Mouse (Mus musculus) embryonic facial prominence, embryonic 11.5 days (tissue): ENCODE data around the gene Scamp3. TPM values are rescaled to one million over a fixed set of nuclear protein-coding genes. Genes with fewer than 3 reads are reported as not detected.

Experiments used
- ATAC-seq: fragments of 200-750 bp; cut with Nextera tagmentation; replicated peaks from 2 replicates; pipeline ENCODE4 v1.8.0; 2017; ENCODE audit warnings: low read depth; ENCODE audit not compliant: insufficient number of reproducible peaks, low FRiP score, low TSS enrichment
- DNase-seq: peaks from one replicate; pipeline ENCODE4 v3.0.0-alpha.2; 2015; ENCODE audit warnings: low spot score
- H3K27ac ChIP-seq: fragments of 300-500 bp; sonication (generic); replicated peaks from 2 replicates; pipeline ENCODE4 v1.5.1; 2014; ENCODE audit warnings: mild to moderate bottlenecking, low read depth, low read length, control low read depth
- H3K27me3 ChIP-seq: fragments of 300-500 bp; sonication (generic); 2 replicates; pipeline ENCODE4 v1.6.1; 2014; ENCODE audit warnings: mild to moderate bottlenecking, low read length, moderate library complexity, mixed read lengths; ENCODE audit not compliant: control insufficient read depth, insufficient read depth
- H3K36me3 ChIP-seq: fragments of 300-500 bp; sonication (generic); replicated peaks from 2 replicates; pipeline ENCODE4 v1.6.1; 2014; ENCODE audit warnings: low read depth, mild to moderate bottlenecking, low read length, moderate library complexity, mixed read lengths; ENCODE audit not compliant: control insufficient read depth, insufficient read depth
- H3K4me1 ChIP-seq: fragments of 300-500 bp; sonication (generic); 2 replicates; pipeline ENCODE4 v1.6.1; 2014; ENCODE audit warnings: low read length, mixed read lengths; ENCODE audit not compliant: control insufficient read depth, insufficient read depth
- H3K4me2 ChIP-seq: fragments of 300-500 bp; sonication (generic); 2 replicates; pipeline ENCODE4 v1.6.1; 2014; ENCODE audit warnings: low read depth, mild to moderate bottlenecking, control low read depth, low read length, moderate library complexity
- H3K4me3 ChIP-seq: fragments of 300-500 bp; sonication (generic); 2 replicates; pipeline ENCODE4 v1.5.1; 2014; ENCODE audit warnings: low read depth, low read length, control low read depth
- H3K9ac ChIP-seq: fragments of 300-500 bp; sonication (generic); replicated peaks from 2 replicates; pipeline ENCODE4 v1.6.1; 2014; ENCODE audit warnings: mild to moderate bottlenecking, control low read depth, low read length
- H3K9me3 ChIP-seq: fragments of 300-500 bp; sonication (generic); replicated peaks from 2 replicates; pipeline ENCODE4 v1.6.1; 2016; ENCODE audit warnings: mild to moderate bottlenecking, low read length, inconsistent platforms, mixed read lengths; ENCODE audit not compliant: control insufficient read depth
- WGBS: fragments of 180-500 bp; shearing (Covaris S2); extraction: QIAGEN DNeasy Blood & Tissue Kit; methylation state at CpG from one replicate; pipeline ENCODE4 v1.1.7; 2014; 5-methylcytosine and 5-hydroxymethylcytosine counted together
- polyA plus RNA-seq: library from polyadenylated mRNA; unstranded; fragments of >200 nt; fragmentation: Nextera tagmentation; extraction: Ambion mirVana; gene quantifications from 2 replicates; pipeline ENCODE4 v1.2.1, GENCODE M21; 2014

Gene Scamp3
- polyA plus RNA-seq, 1 experiment from 2014 or later = 80.5 TPM

GRCm38 (mm10) chr3:89181749-89182500 is 4.7 kb downstream of the Scamp3 start:
- Histone ChIP-seq H3K4me3 (no peak overlapping the region), H3K9ac (no peak overlapping the region), H3K4me1 (peaks cover 9% of the 10 kb centered on the region), H3K27me3 (no peaks in the 10 kb centered on the region), H3K27ac (no peak overlapping the region), H3K9me3 (no peaks in the 10 kb centered on the region), H3K36me3 (peaks cover 10% of the 10 kb centered on the region), H3K4me2 (no peak overlapping the region)
- no peak for DNase-seq
- 94% methylated on average over 27 of the region's 27 CpGs for WGBS
- ATAC-seq = no peak

DNA sequence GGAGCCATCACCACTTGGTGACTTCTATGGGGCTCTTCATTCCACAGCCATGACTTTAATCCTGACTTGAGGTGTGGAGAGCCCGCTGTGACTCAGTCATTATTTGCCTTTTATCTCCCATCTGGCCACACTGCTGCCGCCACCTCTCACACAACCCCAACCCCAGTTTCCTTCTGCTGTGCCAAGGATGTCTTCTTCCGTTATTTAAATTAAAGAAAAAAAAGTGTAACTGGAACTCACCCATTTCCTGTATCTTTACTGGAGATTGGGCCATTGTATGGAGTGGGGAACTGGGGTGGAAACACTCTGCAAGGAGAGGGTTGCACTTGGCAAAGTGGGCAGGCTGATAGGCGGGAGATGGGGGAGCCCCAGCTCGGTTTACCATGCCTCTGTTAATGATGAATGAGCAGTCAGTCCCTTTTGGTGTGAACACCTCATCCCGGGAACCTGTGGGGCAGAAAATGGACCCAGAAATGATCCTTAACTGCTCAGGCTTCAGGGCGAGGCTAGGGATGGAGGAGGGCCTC is 5.3 kb downstream of the Scamp3 start:
- ATAC-seq (no peak), DNase-seq (no peak)
- no peaks in the 10 kb centered on the region for H3K27me3 ChIP-seq
- H3K9me3 ChIP-seq = no peaks in the 10 kb centered on the region
- no peak overlapping the region for H3K4me3 ChIP-seq
- H3K4me1 ChIP-seq = peaks cover 9% of the 10 kb centered on the region
- no peak overlapping the region for H3K27ac ChIP-seq
- peaks cover 10% of the 10 kb centered on the region for H3K36me3 ChIP-seq
- H3K9ac ChIP-seq = no peak overlapping the region
- 56% methylated on average over 7 of the region's 7 CpGs for WGBS
- no peak overlapping the region for H3K4me2 ChIP-seq

- peaks cover 9% of the 10 kb centered on the region for H3K4me1 ChIP-seq
- H3K27me3 ChIP-seq = no peaks in the 10 kb centered on the region
- ATAC-seq = peak; percentile 90
- 6% methylated on average over 39 of the region's 39 CpGs for WGBS
- peak within 1 kb of the TSS; percentile 76 for H3K9ac ChIP-seq
- H3K36me3 ChIP-seq = peaks cover 10% of the 10 kb centered on the region
- H3K4me3 ChIP-seq = peak within 1 kb of the TSS; percentile 53
- peak within 1 kb of the TSS; percentile 36; the same call in 1 of the 2 replicates for H3K27ac ChIP-seq
- H3K4me2 ChIP-seq = peak within 1 kb of the TSS; percentile 86
- DNase-seq = peak; percentile 91
- no peaks in the 10 kb centered on the region for H3K9me3 ChIP-seq
Measured at GRCm38 (mm10) chr3:89183058-89183958, 6.0 kb downstream of the Scamp3 start, which contains the start of gene Fam189b. TSS of gene Fam189b (plus strand) at chr3:89183143.

DNA sequence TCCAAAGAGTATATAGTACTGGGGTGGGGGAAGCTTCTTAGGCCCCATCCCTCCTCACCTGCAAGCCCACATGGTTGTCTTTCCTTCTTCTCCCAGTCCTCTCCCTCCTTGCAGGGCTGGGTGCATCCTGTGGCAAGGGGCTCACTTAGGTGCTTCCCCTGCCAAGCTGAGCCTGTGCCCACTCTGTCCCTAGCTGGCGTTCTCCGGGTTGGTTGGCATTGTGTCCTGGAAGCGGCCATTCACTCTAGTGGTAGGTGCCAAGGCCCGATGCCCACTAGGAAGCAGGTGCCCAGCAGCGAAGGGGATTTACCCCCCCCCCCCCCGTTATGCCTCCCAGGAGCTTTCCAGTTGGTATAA is 6.7 kb downstream of the Scamp3 start:
- DNase-seq = no peak
- Histone ChIP-seq H3K4me3 (peak overlapping the region; percentile 53), H3K27me3 (no peaks in the 10 kb centered on the region), H3K4me2 (peak overlapping the region; percentile 86), H3K9me3 (no peaks in the 10 kb centered on the region), H3K4me1 (peaks cover 7% of the 10 kb centered on the region), H3K9ac (peak overlapping the region; percentile 76), H3K27ac (no peak overlapping the region), H3K36me3 (peaks cover 10% of the 10 kb centered on the region)
- 88% methylated on average over 5 of the region's 6 CpGs for WGBS
- no peak for ATAC-seq

GRCm38 (mm10) chr3:89187197-89187596 is 9.9 kb downstream of the Scamp3 start:
- H3K4me2 ChIP-seq = no peak overlapping the region
- H3K27me3 ChIP-seq = no peaks in the 10 kb centered on the region
- ATAC-seq (no peak), DNase-seq (no peak)
- H3K9me3 ChIP-seq = no peaks in the 10 kb centered on the region
- 32% methylated on average over 23 of the region's 23 CpGs for WGBS
- H3K9ac ChIP-seq = no peak overlapping the region
- peaks cover 7% of the 10 kb centered on the region for H3K4me1 ChIP-seq
- no peak overlapping the region for H3K27ac ChIP-seq
- H3K4me3 ChIP-seq = no peak overlapping the region
- no peaks in the 10 kb centered on the region; the same call in 1 of the 2 replicates for H3K36me3 ChIP-seq

GRCm38 (mm10) chr3:89187690-89188477 is 10.6 kb downstream of the Scamp3 start:
- H3K9ac ChIP-seq = no peak overlapping the region
- no peaks in the 10 kb centered on the region; the same call in 1 of the 2 replicates for H3K36me3 ChIP-seq
- DNase-seq (no peak), ATAC-seq (no peak)
- H3K9me3 ChIP-seq = no peaks in the 10 kb centered on the region
- no peak overlapping the region for H3K4me2 ChIP-seq
- peaks cover 7% of the 10 kb centered on the region for H3K4me1 ChIP-seq
- WGBS = 68% methylated on average over 18 of the region's 18 CpGs
- no peaks in the 10 kb centered on the region for H3K27me3 ChIP-seq
- H3K27ac ChIP-seq = no peak overlapping the region
- H3K4me3 ChIP-seq = no peak overlapping the region

DNA sequence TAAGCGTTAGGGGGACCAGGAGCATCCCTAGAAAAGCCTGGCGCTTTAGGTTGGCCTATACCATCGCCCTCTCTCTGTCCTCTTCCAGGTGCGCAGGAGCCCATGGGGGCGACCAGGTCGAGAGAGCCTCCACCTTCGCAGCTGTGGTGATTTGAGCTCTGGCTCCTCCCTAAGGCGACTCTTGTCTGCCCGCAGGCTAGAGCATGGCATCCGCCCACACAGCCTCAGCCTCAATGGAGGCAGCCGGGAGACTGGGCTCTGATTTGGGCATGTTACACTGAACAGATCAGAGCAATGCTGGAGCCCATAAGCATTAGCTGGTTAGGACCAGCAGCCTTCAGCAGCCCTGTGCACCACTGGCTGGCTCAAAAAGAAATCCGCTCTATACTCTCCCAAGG is 11.2 kb downstream of the Scamp3 start:
- Histone ChIP-seq H3K4me2 (no peak overlapping the region), H3K27me3 (no peaks in the 10 kb centered on the region), H3K9me3 (no peaks in the 10 kb centered on the region), H3K27ac (no peak overlapping the region), H3K9ac (no peak overlapping the region), H3K36me3 (no peaks in the 10 kb centered on the region; the same call in 1 of the 2 replicates), H3K4me1 (peaks cover 7% of the 10 kb centered on the region), H3K4me3 (no peak overlapping the region)
- DNase-seq (no peak), ATAC-seq (no peak)
- 60% methylated on average over 12 of the region's 12 CpGs for WGBS
